Mouse (Mus musculus): Measurements from ENCODE around the gene Sult6b2. TPM values are rescaled to one million over a fixed set of nuclear protein-coding genes. Genes with fewer than 3 reads are reported as not detected.

Gene Sult6b2
- polyA plus RNA-seq, 1 experiment from 2014 or later, result 0.10 TPM

- Histone ChIP-seq H3K4me2 (ENCODE audit: low read length) (no peak overlapping the region), H3K36me3 (ENCODE audit: control insufficient read depth, insufficient read depth, low read length) (no peaks in the 10 kb centered on the region), H3K27ac (ENCODE audit: low read depth, low read length) (no peak overlapping the region), H3K27me3 (replicated peaks; ENCODE audit: control insufficient read depth, insufficient read depth, low read length) (no peaks in the 10 kb centered on the region), H3K4me3 (ENCODE audit: low read length) (no peak overlapping the region), H3K9ac (ENCODE audit: low read depth, low read length) (no peak overlapping the region), H3K4me1 (ENCODE audit: control insufficient read depth, insufficient read depth, low read depth, low read length) (no peaks in the 10 kb centered on the region), H3K9me3 (ENCODE audit: control insufficient read depth, low read length) (no peaks in the 10 kb centered on the region)
- no peak for ATAC-seq
- WGBS, result 72% methylated on average over 9 of the region's 9 CpGs
Measured at GRCm38 (mm10) chr6:142837326-142837725, 33.0 kb upstream of the Sult6b2 start.

DNA sequence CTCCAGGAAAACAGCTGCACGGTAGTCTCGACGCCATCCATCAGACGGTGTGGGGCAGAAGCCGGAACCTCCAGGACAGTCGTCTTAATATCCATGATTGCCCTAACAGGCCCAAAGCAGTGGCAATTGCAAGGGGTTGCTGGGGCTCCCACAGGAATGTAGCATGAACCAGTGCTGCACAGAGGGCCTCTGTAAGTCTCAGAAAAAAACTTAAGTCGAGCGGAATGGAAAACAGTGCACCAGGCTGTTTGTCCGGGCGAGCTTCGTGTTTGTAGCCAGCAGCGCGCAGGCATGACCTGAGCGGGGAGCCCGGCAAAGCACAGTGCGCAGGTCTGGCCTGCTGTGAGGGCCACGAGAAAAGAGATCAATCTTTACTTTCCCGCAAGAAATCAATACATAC, 31.4 kb upstream of the Sult6b2 start:
- no peak overlapping the region for H3K4me3 ChIP-seq (ENCODE audit: low read length)
- peak overlapping the region; percentile 54 for H3K27ac ChIP-seq (ENCODE audit: low read depth, low read length)
- WGBS, result 13% methylated on average over 18 of the region's 18 CpGs
- peak; percentile 91 for ATAC-seq
- H3K36me3 ChIP-seq (ENCODE audit: control insufficient read depth, insufficient read depth, low read length), result no peaks in the 10 kb centered on the region
- peak overlapping the region; percentile 6; the same call in 1 of the 2 replicates for H3K4me2 ChIP-seq (ENCODE audit: low read length)
- H3K27me3 ChIP-seq (replicated peaks; ENCODE audit: control insufficient read depth, insufficient read depth, low read length), result no peaks in the 10 kb centered on the region
- H3K9ac ChIP-seq (ENCODE audit: low read depth, low read length), result no peak overlapping the region
- H3K4me1 ChIP-seq (ENCODE audit: control insufficient read depth, insufficient read depth, low read depth, low read length), result no peaks in the 10 kb centered on the region
- H3K9me3 ChIP-seq (ENCODE audit: control insufficient read depth, low read length), result no peaks in the 10 kb centered on the region

DNA sequence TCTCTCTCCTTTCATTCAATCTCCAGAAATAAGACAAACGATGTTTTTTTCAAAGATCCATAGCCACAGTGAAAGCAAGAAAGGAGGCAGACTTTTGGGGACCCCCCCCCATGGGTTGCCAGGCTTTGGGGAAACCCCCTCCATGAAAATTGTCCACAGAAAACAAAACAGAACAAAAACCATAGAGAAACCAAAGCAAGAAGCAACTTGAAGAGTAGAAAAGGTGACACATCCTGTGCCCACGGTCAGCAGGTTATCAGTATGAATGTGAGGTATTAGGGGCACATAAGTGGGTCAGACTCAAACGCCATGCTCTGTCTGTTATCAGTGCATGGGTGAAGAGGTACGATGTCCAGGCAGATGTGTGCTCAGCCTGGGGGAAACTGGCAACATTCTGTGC, 30.6 kb upstream of the Sult6b2 start:
- 77% methylated on average over 4 of the region's 4 CpGs for WGBS
- Histone ChIP-seq H3K36me3 (ENCODE audit: control insufficient read depth, insufficient read depth, low read length) (no peaks in the 10 kb centered on the region), H3K27ac (ENCODE audit: low read depth, low read length) (no peak overlapping the region), H3K9ac (ENCODE audit: low read depth, low read length) (no peak overlapping the region), H3K27me3 (replicated peaks; ENCODE audit: control insufficient read depth, insufficient read depth, low read length) (no peaks in the 10 kb centered on the region), H3K4me3 (ENCODE audit: low read length) (no peak overlapping the region), H3K4me2 (ENCODE audit: low read length) (no peak overlapping the region), H3K4me1 (ENCODE audit: control insufficient read depth, insufficient read depth, low read depth, low read length) (no peaks in the 10 kb centered on the region), H3K9me3 (ENCODE audit: control insufficient read depth, low read length) (no peaks in the 10 kb centered on the region)
- ATAC-seq, result no peak

- ATAC-seq, result no peak
- H3K4me2 ChIP-seq (ENCODE audit: low read length), result no peak overlapping the region
- no peaks in the 10 kb centered on the region for H3K27me3 ChIP-seq (replicated peaks; ENCODE audit: control insufficient read depth, insufficient read depth, low read length)
- H3K4me3 ChIP-seq (ENCODE audit: low read length), result no peak overlapping the region
- WGBS, result 82% methylated on average over 3 of the region's 3 CpGs
- no peak overlapping the region for H3K9ac ChIP-seq (ENCODE audit: low read depth, low read length)
- no peak overlapping the region for H3K27ac ChIP-seq (ENCODE audit: low read depth, low read length)
- H3K9me3 ChIP-seq (ENCODE audit: control insufficient read depth, low read length), result no peaks in the 10 kb centered on the region
- H3K36me3 ChIP-seq (ENCODE audit: control insufficient read depth, insufficient read depth, low read length), result no peaks in the 10 kb centered on the region
- H3K4me1 ChIP-seq (ENCODE audit: control insufficient read depth, insufficient read depth, low read depth, low read length), result no peaks in the 10 kb centered on the region
Measured at GRCm38 (mm10) chr6:142831706-142832105, 27.4 kb upstream of the Sult6b2 start.

- H3K27ac ChIP-seq (ENCODE audit: low read depth, low read length), result no peak overlapping the region
- no peak overlapping the region for H3K9ac ChIP-seq (ENCODE audit: low read depth, low read length)
- H3K9me3 ChIP-seq (ENCODE audit: control insufficient read depth, low read length), result no peaks in the 10 kb centered on the region
- no peaks in the 10 kb centered on the region for H3K36me3 ChIP-seq (ENCODE audit: control insufficient read depth, insufficient read depth, low read length)
- no peak for ATAC-seq
- no peaks in the 10 kb centered on the region for H3K4me1 ChIP-seq (ENCODE audit: control insufficient read depth, insufficient read depth, low read depth, low read length)
- no peak overlapping the region for H3K4me3 ChIP-seq (ENCODE audit: low read length)
- no peak overlapping the region for H3K4me2 ChIP-seq (ENCODE audit: low read length)
- no peaks in the 10 kb centered on the region for H3K27me3 ChIP-seq (replicated peaks; ENCODE audit: control insufficient read depth, insufficient read depth, low read length)
- 57% methylated on average over 8 of the region's 8 CpGs for WGBS
Measured at GRCm38 (mm10) chr6:142831243-142831642, 26.9 kb upstream of the Sult6b2 start.

- H3K27ac ChIP-seq (ENCODE audit: low read depth, low read length), result no peak overlapping the region
Measured at GRCm38 (mm10) chr6:142830221-142830620, 25.9 kb upstream of the Sult6b2 start.

GRCm38 (mm10) chr6:142825449-142825848, 21.1 kb upstream of the Sult6b2 start:
- WGBS, result 78% methylated on average over 5 of the region's 5 CpGs
- Histone ChIP-seq H3K4me2 (ENCODE audit: low read length) (no peak overlapping the region), H3K4me3 (ENCODE audit: low read length) (no peak overlapping the region), H3K27me3 (replicated peaks; ENCODE audit: control insufficient read depth, insufficient read depth, low read length) (no peaks in the 10 kb centered on the region), H3K36me3 (ENCODE audit: control insufficient read depth, insufficient read depth, low read length) (no peaks in the 10 kb centered on the region), H3K9me3 (ENCODE audit: control insufficient read depth, low read length) (no peaks in the 10 kb centered on the region), H3K4me1 (ENCODE audit: control insufficient read depth, insufficient read depth, low read depth, low read length) (no peaks in the 10 kb centered on the region), H3K9ac (ENCODE audit: low read depth, low read length) (no peak overlapping the region), H3K27ac (ENCODE audit: low read depth, low read length) (no peak overlapping the region)
- ATAC-seq, result no peak

More at GRCm38 (mm10) chr6:142830221-142830620, 25.9 kb upstream of the Sult6b2 start:
- Histone ChIP-seq H3K4me2 (ENCODE audit: low read length) (no peak overlapping the region), H3K9ac (ENCODE audit: low read depth, low read length) (no peak overlapping the region), H3K36me3 (ENCODE audit: control insufficient read depth, insufficient read depth, low read length) (no peaks in the 10 kb centered on the region), H3K27me3 (replicated peaks; ENCODE audit: control insufficient read depth, insufficient read depth, low read length) (no peaks in the 10 kb centered on the region), H3K9me3 (ENCODE audit: control insufficient read depth, low read length) (no peaks in the 10 kb centered on the region), H3K4me1 (ENCODE audit: control insufficient read depth, insufficient read depth, low read depth, low read length) (no peaks in the 10 kb centered on the region), H3K4me3 (ENCODE audit: low read length) (no peak overlapping the region)
- WGBS, result 95% methylated on average over 3 of the region's 3 CpGs
- no peak for ATAC-seq

DNA sequence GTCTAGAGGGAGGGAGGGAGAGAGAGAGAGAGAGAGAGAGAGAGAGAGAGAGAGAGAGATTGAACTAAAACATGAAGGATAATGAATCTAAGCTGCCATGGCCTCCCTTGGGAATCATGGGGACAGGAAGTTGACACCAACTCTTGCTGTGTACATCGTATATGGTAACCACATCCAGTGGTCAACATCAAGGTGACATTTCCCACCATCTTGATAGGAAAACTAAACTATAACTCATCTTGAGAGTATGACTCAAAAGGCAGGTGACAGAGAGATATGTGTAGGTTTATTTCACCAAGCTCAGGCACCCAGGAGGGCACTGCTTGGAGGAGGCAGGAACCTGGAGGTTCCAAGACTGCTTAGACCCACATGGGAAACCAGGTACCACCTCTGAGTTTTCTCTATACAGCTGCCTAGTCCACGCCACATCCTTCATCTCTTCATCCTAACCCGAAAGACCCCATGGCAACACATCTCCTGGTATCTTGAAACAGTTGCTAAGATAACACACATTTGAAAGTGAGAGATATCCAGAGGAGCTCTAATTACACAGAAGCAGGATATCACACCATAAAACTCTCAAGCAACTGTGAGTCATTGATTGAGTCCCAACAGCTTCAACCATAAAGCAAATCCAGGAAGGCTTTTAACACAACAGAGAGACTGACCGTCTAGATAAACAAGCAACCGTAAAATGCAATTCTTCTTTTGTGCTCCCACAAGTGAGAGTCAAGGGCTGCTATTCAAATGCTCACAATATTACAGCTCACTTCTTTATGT, 18.9 kb upstream of the Sult6b2 start:
- no peak overlapping the region for H3K9ac ChIP-seq (ENCODE audit: low read depth, low read length)
- no peaks in the 10 kb centered on the region for H3K9me3 ChIP-seq (ENCODE audit: control insufficient read depth, low read length)
- no peaks in the 10 kb centered on the region for H3K27me3 ChIP-seq (replicated peaks; ENCODE audit: control insufficient read depth, insufficient read depth, low read length)
- ATAC-seq, result no peak
- H3K36me3 ChIP-seq (ENCODE audit: control insufficient read depth, insufficient read depth, low read length), result no peaks in the 10 kb centered on the region
- 86% methylated on average over 5 of the region's 5 CpGs for WGBS
- H3K4me2 ChIP-seq (ENCODE audit: low read length), result no peak overlapping the region
- no peak overlapping the region for H3K4me3 ChIP-seq (ENCODE audit: low read length)
- no peak overlapping the region for H3K27ac ChIP-seq (ENCODE audit: low read depth, low read length)
- no peaks in the 10 kb centered on the region for H3K4me1 ChIP-seq (ENCODE audit: control insufficient read depth, insufficient read depth, low read depth, low read length)

DNA sequence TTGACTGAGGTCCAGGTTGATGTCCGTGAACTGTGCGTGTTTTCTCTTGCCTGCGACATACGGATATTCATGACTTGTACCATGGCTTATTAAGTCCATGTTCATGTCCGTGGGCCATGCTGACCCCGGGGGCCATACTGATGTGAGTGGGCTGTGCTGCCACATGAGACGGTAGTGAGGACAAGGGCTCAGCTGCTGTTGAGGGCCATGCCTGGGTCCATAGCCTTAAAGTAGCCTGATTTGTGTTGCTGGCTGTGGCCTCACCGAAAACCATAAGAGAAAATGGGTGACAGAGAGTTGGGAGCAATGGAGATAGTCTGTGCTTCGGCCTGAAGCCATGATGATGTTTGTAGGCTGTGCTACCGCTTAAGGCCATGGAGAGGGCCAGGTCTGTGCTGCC, 14.0 kb upstream of the Sult6b2 start:
- Histone ChIP-seq H3K4me2 (ENCODE audit: low read length) (no peak overlapping the region), H3K4me3 (ENCODE audit: low read length) (no peak overlapping the region), H3K9ac (ENCODE audit: low read depth, low read length) (no peak overlapping the region), H3K4me1 (ENCODE audit: control insufficient read depth, insufficient read depth, low read depth, low read length) (no peaks in the 10 kb centered on the region; the same call in 1 of the 2 replicates), H3K27me3 (replicated peaks; ENCODE audit: control insufficient read depth, insufficient read depth, low read length) (no peaks in the 10 kb centered on the region), H3K9me3 (ENCODE audit: control insufficient read depth, low read length) (no peaks in the 10 kb centered on the region), H3K27ac (ENCODE audit: low read depth, low read length) (no peak overlapping the region), H3K36me3 (ENCODE audit: control insufficient read depth, insufficient read depth, low read length) (no peaks in the 10 kb centered on the region)
- ATAC-seq, result no peak
- WGBS, result 93% methylated on average over 10 of the region's 10 CpGs
